Mouse (Mus musculus): ENCODE data around the gene Smyd4. TPM values are rescaled to one million over a fixed set of nuclear protein-coding genes. Genes with fewer than 3 reads are reported as not detected.

Smyd4 gene
- total and polyA plus RNA-seq, 2 experiments from 2014 or later: 21.5 to 28.8 TPM

DNA sequence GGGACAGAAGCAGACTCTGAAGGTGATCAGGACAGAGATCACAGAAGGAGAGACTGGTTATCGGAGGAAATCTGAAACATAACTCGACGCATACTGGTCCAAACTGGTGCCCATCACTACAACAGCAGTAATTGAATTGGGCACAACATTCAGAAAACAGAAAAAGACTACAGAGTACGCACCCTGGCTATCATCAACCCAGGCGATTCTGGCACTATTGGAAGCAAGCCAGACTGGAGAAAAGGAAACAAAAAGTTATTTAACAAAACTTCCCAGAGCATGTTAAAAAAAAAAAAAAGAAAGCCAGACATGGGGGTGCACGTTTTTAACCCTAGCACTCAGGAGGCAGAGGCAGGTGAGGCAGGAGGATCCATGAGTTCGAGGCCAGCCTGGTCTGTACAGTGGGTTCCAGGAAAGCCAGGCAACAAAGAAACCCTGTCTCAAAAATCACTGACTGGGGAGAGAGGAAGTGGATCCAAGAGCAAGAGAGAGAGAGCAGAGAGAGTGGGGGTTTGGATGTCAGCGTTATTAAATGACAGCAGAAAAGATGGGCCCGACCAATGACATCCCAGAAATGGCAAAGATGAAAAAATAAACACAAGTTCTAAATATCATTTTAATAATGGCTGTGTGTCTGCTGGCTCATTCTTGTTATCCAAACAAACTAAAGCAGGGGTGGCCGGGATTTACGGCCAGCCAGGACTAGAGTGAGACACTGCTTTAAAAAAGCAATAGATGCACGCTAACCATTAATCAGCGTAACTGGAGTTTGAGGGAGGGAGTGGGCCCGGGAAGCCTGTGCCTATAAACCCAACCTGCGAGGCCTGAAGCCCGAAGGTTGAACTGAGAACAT lies 22.9 kb upstream of the Smyd4 start:
- ATAC-seq (no peak), DNase-seq (no peak)

DNA sequence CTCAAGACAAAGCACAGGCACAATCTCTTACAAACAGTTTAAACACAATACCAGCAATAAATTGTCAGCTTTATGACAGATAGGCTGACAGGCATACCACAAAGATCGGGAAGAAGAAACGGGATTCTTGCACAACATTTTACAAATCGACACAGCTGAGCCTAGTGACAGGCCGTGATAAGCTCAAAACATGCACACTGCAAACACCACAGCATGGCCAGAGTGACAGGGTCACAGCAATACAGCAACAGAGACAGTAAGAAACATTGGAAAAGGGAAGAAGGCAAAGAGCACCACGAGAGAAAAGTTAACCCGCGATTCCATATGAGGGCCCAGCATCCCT lies 22.3 kb upstream of the Smyd4 start:
- Histone ChIP-seq H3K4me3 (ENCODE audit: low read depth, low read length) (no peak overlapping the region), H3K27me3 (ENCODE audit: insufficient read depth, low read length) (no peaks in the 10 kb centered on the region), H3K9me3 (ENCODE audit: low read length) (no peaks in the 10 kb centered on the region), H3K27ac (ENCODE audit: low read depth, low read length) (no peak overlapping the region), H3K4me2 (ENCODE audit: low read depth) (no peak overlapping the region), H3K36me3 (ENCODE audit: insufficient read depth) (no peaks in the 10 kb centered on the region; the same call in 1 of the 2 replicates), H3K4me1 (ENCODE audit: insufficient read depth) (no peaks in the 10 kb centered on the region), H3K9ac (no peak overlapping the region)
- WGBS: 89% methylated on average over 7 of the region's 7 CpGs
- DNase-seq: no peak
- no peak for TF ChIP-seq CTCF (IDR thresholded peaks at IDR 0.05; ENCODE audit: low read depth)
- no peak for ATAC-seq

More for the DNA sequence above, 22.9 kb upstream of the Smyd4 start:
- Histone ChIP-seq H3K36me3 (ENCODE audit: insufficient read depth) (no peaks in the 10 kb centered on the region; the same call in 1 of the 2 replicates), H3K9ac (no peak overlapping the region), H3K9me3 (ENCODE audit: low read length) (no peaks in the 10 kb centered on the region), H3K27ac (ENCODE audit: low read depth, low read length) (no peak overlapping the region), H3K4me3 (ENCODE audit: low read depth, low read length) (no peak overlapping the region), H3K27me3 (ENCODE audit: insufficient read depth, low read length) (no peaks in the 10 kb centered on the region), H3K4me2 (ENCODE audit: low read depth) (no peak overlapping the region), H3K4me1 (ENCODE audit: insufficient read depth) (no peaks in the 10 kb centered on the region)
- WGBS: 75% methylated on average over 16 of the region's 16 CpGs
- no peak for TF ChIP-seq CTCF (IDR thresholded peaks at IDR 0.05; ENCODE audit: low read depth)

DNA sequence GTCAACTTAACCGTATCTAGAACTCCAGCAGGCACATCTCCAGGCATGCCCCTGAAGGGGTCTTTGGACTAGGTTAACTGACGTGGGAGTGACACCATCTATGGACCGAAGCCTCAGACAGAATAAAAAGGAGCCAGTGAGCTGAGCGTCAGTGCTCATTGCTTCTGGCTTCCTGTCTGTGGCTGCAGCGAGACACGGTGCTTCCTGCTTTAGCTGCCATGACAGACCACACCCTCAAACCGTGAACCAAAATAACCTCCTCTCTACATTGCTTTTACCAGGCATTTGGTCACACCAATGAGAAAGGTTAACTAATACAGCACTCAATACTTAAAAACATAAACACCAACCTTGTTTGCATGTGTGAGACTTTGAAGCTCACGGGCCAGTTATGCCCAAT lies 11.6 kb upstream of the Smyd4 start:
- H3K36me3 ChIP-seq (ENCODE audit: insufficient read depth): peaks cover 10% of the 10 kb centered on the region
- WGBS: 64% methylated on average over 8 of the region's 8 CpGs
- no peaks in the 10 kb centered on the region for H3K9me3 ChIP-seq (ENCODE audit: low read length)
- no peak for TF ChIP-seq CTCF (IDR thresholded peaks at IDR 0.05; ENCODE audit: low read depth)
- no peak overlapping the region for H3K9ac ChIP-seq
- ATAC-seq: 0 out of 2 replicates have a peak, but pooled peaks have one; percentile 16
- H3K4me2 ChIP-seq (ENCODE audit: low read depth): no peak overlapping the region
- no peaks in the 10 kb centered on the region for H3K27me3 ChIP-seq (ENCODE audit: insufficient read depth, low read length)
- no peak for DNase-seq
- no peaks in the 10 kb centered on the region for H3K4me1 ChIP-seq (ENCODE audit: insufficient read depth)
- H3K27ac ChIP-seq (ENCODE audit: low read depth, low read length): no peak overlapping the region
- no peak overlapping the region for H3K4me3 ChIP-seq (ENCODE audit: low read depth, low read length)

DNA sequence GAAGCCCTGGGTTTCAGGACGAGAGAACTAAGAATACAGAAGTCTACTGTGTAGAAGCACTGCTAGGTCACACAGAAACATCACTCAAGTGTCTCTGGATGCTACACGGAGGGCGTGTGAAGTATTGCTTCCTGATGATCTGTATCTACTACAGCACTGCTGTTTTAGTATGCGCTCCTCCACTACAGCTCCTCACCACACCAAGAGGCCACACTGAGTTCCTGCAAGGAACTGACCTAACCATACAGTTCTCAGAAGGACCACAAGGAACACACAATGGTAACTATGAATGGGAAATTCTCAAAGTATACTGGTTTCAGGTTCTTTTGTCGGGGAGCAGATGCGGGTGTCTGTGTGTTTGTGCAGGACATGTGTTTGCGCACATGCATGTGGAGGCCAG lies 11.0 kb upstream of the Smyd4 start:
- H3K4me2 ChIP-seq (ENCODE audit: low read depth): no peak overlapping the region
- TF ChIP-seq CTCF (IDR thresholded peaks at IDR 0.05; ENCODE audit: low read depth): no peak
- H3K27ac ChIP-seq (ENCODE audit: low read depth, low read length): no peak overlapping the region
- no peak overlapping the region for H3K4me3 ChIP-seq (ENCODE audit: low read depth, low read length)
- no peaks in the 10 kb centered on the region for H3K27me3 ChIP-seq (ENCODE audit: insufficient read depth, low read length)
- peaks cover 10% of the 10 kb centered on the region for H3K36me3 ChIP-seq (ENCODE audit: insufficient read depth)
- DNase-seq (no peak), ATAC-seq (no peak)
- no peaks in the 10 kb centered on the region for H3K9me3 ChIP-seq (ENCODE audit: low read length)
- 95% methylated on average over 7 of the region's 7 CpGs for WGBS
- no peak overlapping the region for H3K9ac ChIP-seq
- H3K4me1 ChIP-seq (ENCODE audit: insufficient read depth): no peaks in the 10 kb centered on the region

GRCm38 (mm10) chr11:75340076-75340475 lies 8.2 kb upstream of the Smyd4 start:
- WGBS: 83% methylated on average over 14 of the region's 14 CpGs
- no peaks in the 10 kb centered on the region for H3K4me1 ChIP-seq (ENCODE audit: insufficient read depth)
- DNase-seq: no peak
- H3K36me3 ChIP-seq (ENCODE audit: insufficient read depth): peaks cover 10% of the 10 kb centered on the region
- no peaks in the 10 kb centered on the region for H3K9me3 ChIP-seq (ENCODE audit: low read length)
- H3K27ac ChIP-seq (ENCODE audit: low read depth, low read length): 0 out of 2 replicates have a peak overlapping the region, but pooled peaks have one; percentile 21
- no peak overlapping the region for H3K4me2 ChIP-seq (ENCODE audit: low read depth)
- no peak for TF ChIP-seq CTCF (IDR thresholded peaks at IDR 0.05; ENCODE audit: low read depth)
- H3K4me3 ChIP-seq (ENCODE audit: low read depth, low read length): no peak overlapping the region
- H3K9ac ChIP-seq: no peak overlapping the region
- H3K27me3 ChIP-seq (ENCODE audit: insufficient read depth, low read length): no peaks in the 10 kb centered on the region
- ATAC-seq: no peak

GRCm38 (mm10) chr11:75340698-75341345 lies 7.4 kb upstream of the Smyd4 start:
- Histone ChIP-seq H3K9ac (no peak overlapping the region), H3K9me3 (ENCODE audit: low read length) (no peaks in the 10 kb centered on the region), H3K4me2 (ENCODE audit: low read depth) (no peak overlapping the region), H3K27ac (ENCODE audit: low read depth, low read length) (peak overlapping the region; percentile 21; the same call in 1 of the 2 replicates), H3K4me3 (ENCODE audit: low read depth, low read length) (no peak overlapping the region), H3K4me1 (ENCODE audit: insufficient read depth) (no peaks in the 10 kb centered on the region), H3K36me3 (ENCODE audit: insufficient read depth) (peaks cover 10% of the 10 kb centered on the region), H3K27me3 (ENCODE audit: insufficient read depth, low read length) (no peaks in the 10 kb centered on the region)
- ATAC-seq: peak; percentile 51; the same call in 1 of the 2 replicates
- TF ChIP-seq CTCF (IDR thresholded peaks at IDR 0.05; ENCODE audit: low read depth): no peak
- WGBS: 55% methylated on average over 12 of the region's 12 CpGs
- no peak for DNase-seq

DNA sequence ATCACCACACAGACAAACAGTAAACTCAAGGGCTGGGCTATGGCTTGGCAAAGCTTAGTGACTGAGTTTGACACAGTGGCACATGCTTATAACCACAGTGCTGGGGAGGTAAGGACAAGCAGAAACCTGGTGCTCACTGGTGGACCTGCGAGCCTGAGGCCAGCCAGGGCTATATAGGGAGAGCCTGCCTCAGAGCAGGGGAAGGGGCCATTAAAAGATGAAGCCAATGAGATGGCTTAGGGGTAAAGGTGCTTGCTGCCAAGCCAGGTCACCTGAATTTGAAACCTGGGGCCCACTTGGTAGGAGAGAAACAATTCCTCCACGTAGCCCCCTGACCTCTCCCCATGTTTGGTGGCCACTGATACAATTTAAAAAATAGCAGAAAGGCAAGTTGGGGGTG lies 5.1 kb upstream of the Smyd4 start:
- H3K4me3 ChIP-seq (ENCODE audit: low read depth, low read length): no peak overlapping the region
- DNase-seq: no peak
- no peak for TF ChIP-seq CTCF (IDR thresholded peaks at IDR 0.05; ENCODE audit: low read depth)
- H3K9me3 ChIP-seq (ENCODE audit: low read length): no peaks in the 10 kb centered on the region
- H3K27me3 ChIP-seq (ENCODE audit: insufficient read depth, low read length): no peaks in the 10 kb centered on the region
- peaks cover 5% of the 10 kb centered on the region for H3K36me3 ChIP-seq (ENCODE audit: insufficient read depth)
- 94% methylated on average over 2 of the region's 2 CpGs for WGBS
- no peak overlapping the region for H3K27ac ChIP-seq (ENCODE audit: low read depth, low read length)
- H3K9ac ChIP-seq: no peak overlapping the region
- 0 out of 2 replicates have a peak, but pooled peaks cover 3% of the 10 kb centered on the region for H3K4me1 ChIP-seq (ENCODE audit: insufficient read depth)
- no peak for ATAC-seq
- no peak overlapping the region for H3K4me2 ChIP-seq (ENCODE audit: low read depth)

Data from forebrain, postnatal 0 days (tissue).